In the genomic region with DNA sequence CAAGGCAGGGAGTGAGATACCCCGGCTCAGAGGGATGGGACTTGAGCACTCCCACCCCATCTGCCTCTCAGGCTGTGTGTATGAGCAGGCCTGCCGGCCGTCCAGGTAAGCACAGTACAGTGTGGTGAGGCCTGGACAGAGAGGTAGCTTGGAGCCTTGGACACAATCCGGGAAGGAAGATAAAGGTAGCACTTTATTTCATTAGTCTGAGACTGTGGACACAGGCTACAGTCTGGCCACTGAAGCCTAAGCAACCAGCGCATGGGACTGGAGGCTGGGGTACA, we compare ENCODE assay signal across 26 mouse cellular contexts.
DNase-seq lines count a peak whose midpoint lies in the region; ATAC-seq lines count a peak whose summit lies in the region.
"Had no signal": no experiment of that assay in that cellular context is flagged by ENCODE, and none has a peak within 500 bp of the region (broad histone marks: within the 10 kb centered on the region; RNA-seq: fewer than 3 reads in every experiment).

No protein-coding gene starts in this region.

- no peaks in the 10 kb centered on the region for H3K27me3 ChIP-seq in forebrain, embryonic 16.5 days (replicated peaks; ENCODE audit: control insufficient read depth, insufficient read depth, low read length)
- no peaks in the 10 kb centered on the region for H3K27me3 ChIP-seq in forebrain, embryonic 15.5 days
- H3K27me3 ChIP-seq in neural tube, embryonic 13.5 days, result no peaks in the 10 kb centered on the region
- H3K27me3 ChIP-seq in limb, embryonic 12.5 days, result no peaks in the 10 kb centered on the region
- H3K27me3 ChIP-seq: heart, embryonic 15.5 days; hindbrain, embryonic 12.5 days; liver, embryonic 12.5 days; stomach, embryonic 15.5 days had no signal

- no peak overlapping the region for H3K4me3 ChIP-seq in forebrain, embryonic 16.5 days (replicated peaks; ENCODE audit: low read length)
- no peak overlapping the region for H3K4me3 ChIP-seq in forebrain, embryonic 15.5 days
- no peak overlapping the region for H3K4me3 ChIP-seq in neural tube, embryonic 13.5 days
- no peak overlapping the region for H3K4me3 ChIP-seq in limb, embryonic 12.5 days (replicated peaks)
- H3K4me3 ChIP-seq: erythroblast, embryonic 14.5 days; heart, embryonic 15.5 days; hindbrain, embryonic 12.5 days; liver, embryonic 12.5 days; stomach, embryonic 15.5 days had no signal

- ATAC-seq in forebrain, embryonic 16.5 days, result no peak
- ATAC-seq in forebrain, embryonic 15.5 days (replicated peaks), result no peak
- ATAC-seq in neural tube, embryonic 13.5 days (ENCODE audit: low read depth), result no peak
- ATAC-seq in limb, embryonic 12.5 days (ENCODE audit: insufficient number of reproducible peaks, insufficient read depth, low FRiP score, low TSS enrichment, low read depth), result no peak
- ATAC-seq: activated CD4-positive, CD25-positive, alpha-beta regulatory T cell, adult 4 months; intestine, embryonic 16.5 days; liver, embryonic 12.5 days; liver, postnatal 0 days had no signal

- no peak overlapping the region for H3K4me2 ChIP-seq in forebrain, embryonic 16.5 days (ENCODE audit: low read length)
- H3K4me2 ChIP-seq in forebrain, embryonic 15.5 days (replicated peaks), result no peak overlapping the region
- no peak overlapping the region for H3K4me2 ChIP-seq in neural tube, embryonic 13.5 days
- no peak overlapping the region for H3K4me2 ChIP-seq in limb, embryonic 12.5 days
- H3K4me2 ChIP-seq: heart, embryonic 15.5 days; hindbrain, embryonic 12.5 days; liver, embryonic 12.5 days; stomach, embryonic 15.5 days had no signal

- H3K27ac ChIP-seq in forebrain, embryonic 16.5 days (ENCODE audit: low read length), result no peak overlapping the region
- no peak overlapping the region for H3K27ac ChIP-seq in forebrain, embryonic 15.5 days (replicated peaks)
- H3K27ac ChIP-seq in neural tube, embryonic 13.5 days (replicated peaks), result no peak overlapping the region
- H3K27ac ChIP-seq in limb, embryonic 12.5 days, result 0 out of 2 replicates have a peak overlapping the region, but pooled peaks have one; percentile 29
- H3K27ac ChIP-seq: heart, embryonic 15.5 days; hindbrain, embryonic 12.5 days; liver, embryonic 12.5 days; stomach, embryonic 15.5 days had no signal

- H3K4me1 ChIP-seq in forebrain, embryonic 16.5 days (replicated peaks; ENCODE audit: control insufficient read depth, insufficient read depth, low read length), result peaks cover 27% of the 10 kb centered on the region
- peaks cover 26% of the 10 kb centered on the region for H3K4me1 ChIP-seq in forebrain, embryonic 15.5 days
- peaks cover 25% of the 10 kb centered on the region for H3K4me1 ChIP-seq in neural tube, embryonic 13.5 days (replicated peaks)
- H3K4me1 ChIP-seq in limb, embryonic 12.5 days (replicated peaks), result peaks cover 29% of the 10 kb centered on the region

- H3K36me3 ChIP-seq in forebrain, embryonic 16.5 days (ENCODE audit: control insufficient read depth, insufficient read depth), result no peaks in the 10 kb centered on the region
- no peaks in the 10 kb centered on the region for H3K36me3 ChIP-seq in forebrain, embryonic 15.5 days
- H3K36me3 ChIP-seq in neural tube, embryonic 13.5 days, result no peaks in the 10 kb centered on the region
- H3K36me3 ChIP-seq in limb, embryonic 12.5 days, result 0 out of 2 replicates have a peak, but pooled peaks cover 9% of the 10 kb centered on the region
- H3K36me3 ChIP-seq: heart, embryonic 15.5 days; hindbrain, embryonic 12.5 days; stomach, embryonic 15.5 days had no signal

- no peak for DNase-seq in neural tube, embryonic 10.5 days (ENCODE audit: extremely low spot score, low spot score)
- no peak for DNase-seq in Muller cell, postnatal 12 days (ENCODE audit: inconsistent ontology term)
- DNase-seq in thymus, postnatal 14 days, result no peak
- DNase-seq: adrenal gland, adult 8-10 months; B cell, adult 2 months; cerebellum, adult 8-10 months; cerebellum, postnatal 25 days; gastrocnemius, postnatal 14 days; kidney, adult 9 months; kidney, postnatal 10 days; layer of hippocampus, postnatal 36 days; liver, postnatal 0 days; lung, postnatal 36 days; right cerebral cortex, postnatal 25 days; thymus, postnatal 25 days had no signal

- H3K9ac ChIP-seq in forebrain, embryonic 16.5 days (replicated peaks; ENCODE audit: low read depth, low read length), result 0 out of 2 replicates have a peak overlapping the region, but pooled peaks have one; percentile 13
- no peak overlapping the region for H3K9ac ChIP-seq in forebrain, embryonic 15.5 days (replicated peaks)
- 0 out of 2 replicates have a peak overlapping the region, but pooled peaks have one; percentile 8 for H3K9ac ChIP-seq in neural tube, embryonic 13.5 days
- no peak overlapping the region for H3K9ac ChIP-seq in limb, embryonic 12.5 days (replicated peaks)
- H3K9ac ChIP-seq: heart, embryonic 15.5 days; hindbrain, embryonic 12.5 days; liver, embryonic 12.5 days; liver, postnatal 0 days; stomach, embryonic 15.5 days had no signal

- WGBS in forebrain, embryonic 16.5 days, result 37% methylated on average over 5 of the region's 5 CpGs
- WGBS in forebrain, embryonic 15.5 days, result 56% methylated on average over 5 of the region's 5 CpGs
- WGBS in neural tube, embryonic 13.5 days, result 73% methylated on average over 5 of the region's 5 CpGs
- 67% methylated on average over 5 of the region's 5 CpGs for WGBS in limb, embryonic 12.5 days

- no peaks in the 10 kb centered on the region for H3K9me3 ChIP-seq in forebrain, embryonic 16.5 days (ENCODE audit: control insufficient read depth, low read length)
- no peaks in the 10 kb centered on the region for H3K9me3 ChIP-seq in forebrain, embryonic 15.5 days
- H3K9me3 ChIP-seq in neural tube, embryonic 13.5 days, result no peaks in the 10 kb centered on the region
- H3K9me3 ChIP-seq in limb, embryonic 12.5 days, result no peaks in the 10 kb centered on the region
- H3K9me3 ChIP-seq: heart, embryonic 15.5 days; hindbrain, embryonic 12.5 days; liver, embryonic 12.5 days; stomach, embryonic 15.5 days had no signal

Comparison
In these comparisons a context has a peak if more than half of its experiments do, and no peak if none do; other contexts are left out.
1. H3K9ac ChIP-seq: peak in forebrain, embryonic 16.5 days (single experiment) and neural tube, embryonic 13.5 days (single experiment); none in forebrain, embryonic 15.5 days (single experiment) and limb, embryonic 12.5 days (single experiment).